8 mouse cellular contexts compared by ENCODE assay signal in genomic region chr6:8508883-8509536, GRCm38 (mm10). TPM values are rescaled to one million over a fixed set of nuclear protein-coding genes. Genes with fewer than 3 reads are reported as not detected.
DNase-seq lines count a peak whose midpoint lies in the region; ATAC-seq and TF ChIP-seq lines count a peak whose summit lies in the region.

No protein-coding gene starts in this region.

- DNase-seq in MEL (ENCODE audit: low read depth, low spot score): peak; percentile 99
- DNase-seq in cerebellum, adult 2 months: peak; percentile 99 to 100
- peak; percentile 99 for DNase-seq in forebrain, postnatal 0 days
- DNase-seq in heart, postnatal 4 days: peak; percentile 99
- DNase-seq in layer of hippocampus, adult 8-10 months (ENCODE audit: low spot score in 2 of 2): peak; percentile 99
- peak; percentile 98 for DNase-seq in ovary, adult 18-20 months (ENCODE audit: low spot score)
- DNase-seq in thymus, postnatal 0 days (ENCODE audit: low spot score): peak; percentile 99

- H3K4me2 ChIP-seq in forebrain, postnatal 0 days (ENCODE audit: low read depth): peak overlapping the region; percentile 63
- H3K4me2 ChIP-seq in lung, embryonic 15.5 days: peak overlapping the region; percentile 77

- ATAC-seq in forebrain, postnatal 0 days: peak; percentile 99
- peak; percentile 99 for ATAC-seq in lung, embryonic 15.5 days (ENCODE audit: borderline replicate concordance, extremely low read depth, low FRiP score, low TSS enrichment)

- TF ChIP-seq EP300 in MEL (IDR thresholded peaks at IDR 0.05; ENCODE audit: low read depth in 1 of 2, low read length in 2 of 2): no peak

- H3K27me3 ChIP-seq in MEL (ENCODE audit: control insufficient read depth in 1 of 2, insufficient read depth in 2 of 2, low read length in 2 of 2): no peaks in the 10 kb centered on the region
- H3K27me3 ChIP-seq in cerebellum, adult 2 months (ENCODE audit: control insufficient read depth, insufficient read depth, low read length): no peaks in the 10 kb centered on the region
- no peaks in the 10 kb centered on the region for H3K27me3 ChIP-seq in forebrain, postnatal 0 days (ENCODE audit: insufficient read depth, low read length)
- H3K27me3 ChIP-seq in lung, embryonic 15.5 days: no peaks in the 10 kb centered on the region

- peak overlapping the region; percentile 81 for H3K9ac ChIP-seq in MEL (ENCODE audit: control insufficient read depth, low read depth, low read length, poor library complexity, severe bottlenecking)
- H3K9ac ChIP-seq in forebrain, postnatal 0 days: peak overlapping the region; percentile 92
- peak overlapping the region; percentile 93 for H3K9ac ChIP-seq in lung, embryonic 15.5 days

- peak overlapping the region; percentile 57 for H3K27ac ChIP-seq in MEL (ENCODE audit: control insufficient read depth, low read depth, low read length)
- H3K27ac ChIP-seq in cerebellum, adult 2 months (ENCODE audit: insufficient read depth, low read length): peak overlapping the region; percentile 99
- peak overlapping the region; percentile 99 for H3K27ac ChIP-seq in forebrain, postnatal 0 days (ENCODE audit: low read depth, low read length)
- H3K27ac ChIP-seq in lung, embryonic 15.5 days: peak overlapping the region; percentile 99

- no peak for TF ChIP-seq CTCF in MEL (IDR thresholded peaks at IDR 0.05 in 2 of 3, conservative IDR thresholded peaks at IDR 0.05 in 1 of 3; ENCODE audit: control insufficient read depth in 1 of 3, insufficient read depth in 1 of 3, low read depth in 2 of 3, low read length in 3 of 3, poor library complexity in 1 of 3, severe bottlenecking in 1 of 3)
- no peak for TF ChIP-seq CTCF in cerebellum, adult 2 months (IDR thresholded peaks at IDR 0.05; ENCODE audit: borderline replicate concordance, insufficient read depth, low read depth, low read length)
- TF ChIP-seq CTCF in forebrain, postnatal 0 days (IDR thresholded peaks at IDR 0.05; ENCODE audit: low read depth): no peak; the same call in 1 of the 2 replicates

- TF ChIP-seq POLR2A in MEL (IDR thresholded peaks at IDR 0.05; ENCODE audit: control insufficient read depth in 1 of 2, insufficient read depth in 1 of 2, low read depth in 1 of 2, low read length in 2 of 2, poor library complexity in 1 of 2): peak; percentile 62 to 76; a peak in 3 of 4 replicates
- TF ChIP-seq POLR2A in cerebellum, adult 2 months (IDR thresholded peaks at IDR 0.05; ENCODE audit: borderline replicate concordance, insufficient read depth, low read length): peak; percentile 84

- no peaks in the 10 kb centered on the region for H3K9me3 ChIP-seq in MEL (replicated peaks; ENCODE audit: insufficient read depth, low read length)
- no peaks in the 10 kb centered on the region for H3K9me3 ChIP-seq in forebrain, postnatal 0 days (ENCODE audit: low read length)
- no peaks in the 10 kb centered on the region for H3K9me3 ChIP-seq in lung, embryonic 15.5 days

- 1% methylated on average over 55 of the region's 56 CpGs for WGBS in cerebellum, adult 2 months
- under 1% methylated on average over 55 of the region's 56 CpGs for WGBS in forebrain, postnatal 0 days
- under 1% methylated on average over 56 of the region's 56 CpGs for WGBS in lung, embryonic 15.5 days

- no peak for TF ChIP-seq RAD21 in MEL (IDR thresholded peaks at IDR 0.05; ENCODE audit: low read depth, low read length)

- H3K36me3 ChIP-seq in MEL (ENCODE audit: control insufficient read depth in 1 of 2, insufficient read depth in 2 of 2, low read length in 2 of 2): peaks cover 0 to 21% of the 10 kb centered on the region in 2 experiments; a peak in 2 of 4 replicates
- no peaks in the 10 kb centered on the region for H3K36me3 ChIP-seq in forebrain, postnatal 0 days (ENCODE audit: insufficient read depth)
- no peaks in the 10 kb centered on the region for H3K36me3 ChIP-seq in lung, embryonic 15.5 days

- peaks cover 24% of the 10 kb centered on the region for H3K79me2 ChIP-seq in MEL (ENCODE audit: control insufficient read depth, insufficient read depth, low read length, poor library complexity)

- peak overlapping the region; percentile 90 to 98 for H3K4me3 ChIP-seq in MEL (ENCODE audit: control insufficient read depth in 1 of 2, insufficient read depth in 1 of 2, low read depth in 2 of 2, low read length in 2 of 2)
- H3K4me3 ChIP-seq in cerebellum, adult 2 months (replicated peaks; ENCODE audit: insufficient read depth, low read depth, low read length): peak overlapping the region; percentile 87
- peak overlapping the region; percentile 84 for H3K4me3 ChIP-seq in forebrain, postnatal 0 days (ENCODE audit: low read depth, low read length)
- H3K4me3 ChIP-seq in lung, embryonic 15.5 days: peak overlapping the region; percentile 87

- H3K4me1 ChIP-seq in MEL (ENCODE audit: control insufficient read depth in 1 of 2, insufficient read depth in 2 of 2, low read length in 2 of 2): peaks cover 12 to 14% of the 10 kb centered on the region in 2 experiments
- peaks cover 4% of the 10 kb centered on the region; the same call in 1 of the 2 replicates for H3K4me1 ChIP-seq in cerebellum, adult 2 months (ENCODE audit: control insufficient read depth, insufficient read depth, low read length)
- peaks cover 18% of the 10 kb centered on the region for H3K4me1 ChIP-seq in forebrain, postnatal 0 days (ENCODE audit: insufficient read depth)
- peaks cover 21% of the 10 kb centered on the region for H3K4me1 ChIP-seq in lung, embryonic 15.5 days

TF ChIP-seq in MEL, 35 proteins besides CTCF, POLR2A, EP300 and RAD21 (continues in another document):
- TF ChIP-seq JUND (IDR thresholded peaks at IDR 0.05; ENCODE audit: low read depth, low read length) (no peak), CHD1 (IDR thresholded peaks at IDR 0.05; ENCODE audit: low read depth, low read length) (no peak), BHLHE40 (IDR thresholded peaks at IDR 0.05; ENCODE audit: borderline replicate concordance, low read depth, low read length) (no peak), MAX (IDR thresholded peaks at IDR 0.05; ENCODE audit: low read length) (peak; percentile 19), SIN3A (IDR thresholded peaks at IDR 0.05; ENCODE audit: low read length) (0 out of 2 replicates have a peak, but pooled peaks have one; percentile 31), MXI1 (IDR thresholded peaks at IDR 0.05; ENCODE audit: low read depth, low read length) (0 out of 2 replicates have a peak, but pooled peaks have one; percentile 29), POLR2AphosphoS5 (IDR thresholded peaks at IDR 0.05; ENCODE audit: borderline replicate concordance, low read depth, low read length) (no peak), SMC3 (IDR thresholded peaks at IDR 0.05; ENCODE audit: low read depth, low read length) (no peak), KAT2A (conservative IDR thresholded peaks at IDR 0.05; ENCODE audit: low read depth, low read length) (no peak), TCF12 (IDR thresholded peaks at IDR 0.05; ENCODE audit: low read depth, low read length) (peak; percentile 34; the same call in 1 of the 2 replicates), MYB (IDR thresholded peaks at IDR 0.05; ENCODE audit: low read depth, low read length) (no peak), CHD2 (IDR thresholded peaks at IDR 0.05; ENCODE audit: low read length) (peak; percentile 59), ELF1 (IDR thresholded peaks at IDR 0.05; ENCODE audit: low read depth, low read length) (no peak), MYC (IDR thresholded peaks at IDR 0.05; ENCODE audit: low read depth, low read length) (0 out of 2 replicates have a peak, but pooled peaks have one; percentile 17), ZNF384 (IDR thresholded peaks at IDR 0.05; ENCODE audit: low read depth, low read length) (no peak), NELFE (IDR thresholded peaks at IDR 0.05; ENCODE audit: low read depth, low read length) (peak; percentile 76), GATA1 (IDR thresholded peaks at IDR 0.05; ENCODE audit: low read depth, low read length) (no peak), USF2 (IDR thresholded peaks at IDR 0.05; ENCODE audit: borderline replicate concordance in 1 of 2, insufficient read depth in 1 of 2, low read depth in 1 of 2, low read length in 2 of 2) (no peak), USF1 (IDR thresholded peaks at IDR 0.05; ENCODE audit: low read depth, low read length) (no peak), ZC3H11A (IDR thresholded peaks at IDR 0.05; ENCODE audit: low read depth, low read length) (no peak), E2F4 (IDR thresholded peaks at IDR 0.05; ENCODE audit: borderline replicate concordance, low read depth, low read length) (no peak), RCOR1 (IDR thresholded peaks at IDR 0.05; ENCODE audit: low read depth, low read length) (no peak), ETS1 (IDR thresholded peaks at IDR 0.05; ENCODE audit: low read depth, low read length) (no peak), HCFC1 (IDR thresholded peaks at IDR 0.05; ENCODE audit: low read depth, low read length) (peak; percentile 57), MEF2A (IDR thresholded peaks at IDR 0.05; ENCODE audit: extremely low read depth, insufficient replicate concordance, low read depth, low read length, poor library complexity, severe bottlenecking) (no peak), MAFK (IDR thresholded peaks at IDR 0.05; ENCODE audit: borderline replicate concordance, low read depth, low read length) (no peak), UBTF (IDR thresholded peaks at IDR 0.05; ENCODE audit: borderline replicate concordance, insufficient read depth, low read depth, low read length) (no peak), TAL1 (IDR thresholded peaks at IDR 0.05; ENCODE audit: low read length) (no peak), ZMIZ1 (IDR thresholded peaks at IDR 0.05; ENCODE audit: low read depth, low read length) (peak; percentile 76), POLR2AphosphoS2 (IDR thresholded peaks at IDR 0.05; ENCODE audit: low read length) (peak; percentile 64; the same call in 1 of the 2 replicates), GABPA (IDR thresholded peaks at IDR 0.05; ENCODE audit: low read depth, low read length) (no peak), ZKSCAN1 (IDR thresholded peaks at IDR 0.05; ENCODE audit: low read depth, low read length) (no peak)

RNA-seq across cellular contexts. Expression of gene Glcci1, which starts 0.4 kb away (rescaled TPM):
- 1.8 and 2.1 TPM in 2 replicates for total RNA-seq in MEL (2012; rRNA removed)
- 10 to 100 TPM in 1 of 2 experiments, 1 to 10 TPM in 1; 7.9 to 31.1 TPM for polyA plus RNA-seq in MEL (2012; ENCODE audit: insufficient read depth in 1 of 2, insufficient read length in 2 of 2, low read depth in 1 of 2, low replicate concordance in 2 of 2, missing spikeins in 1 of 2)
- polyA plus RNA-seq in cerebellum, adult 2 months (2012; rRNA removed): 12.2 and 18.0 TPM in 2 replicates
- total RNA-seq in forebrain, postnatal 0 days (2014; rRNA removed): 26.4 and 41.7 TPM in 2 replicates
- 8.9 and 9.9 TPM in 2 replicates for polyA plus RNA-seq in forebrain, postnatal 0 days (2015; fragmentation: Nextera tagmentation; extraction: Ambion mirVana)
- 10 to 100 TPM; 15.4 to 16.7 TPM for total RNA-seq in heart, postnatal 4 days (2021)
- total RNA-seq in layer of hippocampus, adult 8-10 months (2022): 100 to 1,000 TPM in 1 of 4 experiments, 10 to 100 TPM in 3; 86.4 to 114 (median 93.2) TPM
- 8.7 and 10.6 TPM in 2 replicates for polyA plus RNA-seq in lung, embryonic 15.5 days (2015; fragmentation: Nextera tagmentation; extraction: Ambion mirVana)
- 86.5 and 106 TPM in 2 replicates for polyA plus RNA-seq in thymus, postnatal 0 days (2015; fragmentation: Nextera tagmentation; extraction: Ambion mirVana)

Comparison
In these comparisons a context has a peak if more than half of its experiments do, and no peak if none do; other contexts are left out.
1. Peak in every context shown above with its lines: DNase-seq, ATAC-seq, H3K4me3 ChIP-seq and H3K27ac ChIP-seq.